Mouse (Mus musculus): ENCODE data around the gene Coro1c.

DNA sequence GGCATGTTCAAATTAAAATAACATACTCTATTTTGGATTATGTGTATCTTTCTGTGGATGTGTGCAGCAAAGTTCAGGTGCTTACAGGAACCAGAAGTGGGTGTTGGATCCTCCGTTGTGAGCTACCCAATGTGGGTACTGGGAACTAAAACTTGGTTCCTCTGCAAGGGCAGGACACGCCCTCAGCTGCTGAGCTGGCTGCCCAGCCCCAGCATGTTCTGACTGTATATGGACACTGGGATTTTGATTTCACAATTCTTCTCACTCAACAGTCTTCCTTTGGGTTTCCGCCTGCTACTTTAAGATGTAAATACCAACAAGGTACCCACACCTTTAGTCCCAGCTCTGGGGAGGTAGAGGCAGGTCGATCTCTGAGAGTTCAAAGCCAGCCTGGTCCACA lies 68.1 kb downstream of the Coro1c start:
- TF ChIP-seq GATA1 (IDR thresholded peaks at IDR 0.05; ENCODE audit: borderline replicate concordance, low read length): no peak
- no peak for TF ChIP-seq FLI1 (IDR thresholded peaks at IDR 0.05; ENCODE audit: low read length)

Measured in megakaryocyte, embryonic 14.5 days (primary cell).